Mouse (Mus musculus) limb, embryonic 13.5 days (tissue): ENCODE data around the gene Olfr541. TPM values are rescaled to one million over a fixed set of nuclear protein-coding genes. Genes with fewer than 3 reads are reported as not detected.

Source experiments
- ATAC-seq: fragments of 200-750 bp; cut with Nextera tagmentation; 2 replicates; pipeline ENCODE4 v1.8.0; 2017; ENCODE audit warnings: low read depth, moderate number of reproducible peaks, moderate TSS enrichment; ENCODE audit not compliant: low FRiP score
- H3K27ac ChIP-seq: fragments of 300-500 bp; sonication (generic); 2 replicates; pipeline ENCODE4 v1.5.1; 2015; ENCODE audit warnings: inconsistent platforms, mild to moderate bottlenecking, moderate library complexity
- H3K27me3 ChIP-seq: fragments of 300-500 bp; sonication (generic); 2 replicates; pipeline ENCODE4 v1.6.1; 2015; ENCODE audit warnings: mild to moderate bottlenecking, inconsistent platforms
- H3K36me3 ChIP-seq: fragments of 300-500 bp; sonication (generic); 2 replicates; pipeline ENCODE4 v1.6.1; 2015; ENCODE audit warnings: inconsistent platforms, mild to moderate bottlenecking, moderate library complexity
- H3K4me1 ChIP-seq: fragments of 300-500 bp; sonication (generic); 2 replicates; pipeline ENCODE4 v1.6.1; 2015; ENCODE audit warnings: inconsistent platforms
- H3K4me2 ChIP-seq: fragments of 300-500 bp; sonication (generic); replicated peaks from 2 replicates; pipeline ENCODE4 v1.6.1; 2015; ENCODE audit warnings: inconsistent platforms, mild to moderate bottlenecking, moderate library complexity
- H3K4me3 ChIP-seq: fragments of 300-500 bp; sonication (generic); 2 replicates; pipeline ENCODE4 v1.5.1; 2015; ENCODE audit warnings: moderate library complexity, mild to moderate bottlenecking, inconsistent platforms
- H3K9ac ChIP-seq: fragments of 300-500 bp; sonication (generic); 2 replicates; pipeline ENCODE4 v1.6.1; 2015; ENCODE audit warnings: mild to moderate bottlenecking, inconsistent platforms
- H3K9me3 ChIP-seq: fragments of 300-500 bp; sonication (generic); 2 replicates; pipeline ENCODE4 v1.6.1; 2016; ENCODE audit warnings: inconsistent platforms
- WGBS: fragments of 180-500 bp; shearing (Covaris S2); methylation state at CpG from one replicate; pipeline ENCODE4 v1.1.7; 2015; 5-methylcytosine and 5-hydroxymethylcytosine counted together
- polyA plus RNA-seq: library from polyadenylated mRNA; unstranded; fragments of >200 nt; fragmentation: Nextera tagmentation; extraction: Ambion mirVana; gene quantifications from 2 replicates; pipeline ENCODE4 v1.2.1, GENCODE M21; 2015

Olfr541 gene
- polyA plus RNA-seq, 1 experiment from 2014 or later, result not detected

DNA sequence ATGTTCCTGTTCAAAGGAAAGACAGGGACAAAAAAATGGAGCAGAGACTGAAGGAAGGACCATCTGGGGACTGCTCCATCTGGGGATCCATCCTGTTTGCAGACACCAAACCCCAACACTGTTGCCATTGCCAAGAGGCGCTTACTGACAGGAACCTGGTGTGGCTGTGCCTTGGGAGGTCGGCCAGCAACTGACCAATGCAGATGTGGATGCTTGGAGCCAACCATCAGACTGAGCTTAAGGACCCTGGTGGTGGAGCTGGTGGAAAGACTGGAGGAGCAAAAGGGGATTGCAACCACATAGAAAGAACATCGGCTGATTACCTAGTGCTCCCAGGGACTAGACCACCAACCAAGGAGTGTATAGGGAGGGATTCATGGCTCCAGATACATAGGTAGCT, 50.3 kb downstream of the Olfr541 start:
- Histone ChIP-seq H3K9me3 (no peaks in the 10 kb centered on the region), H3K4me1 (no peaks in the 10 kb centered on the region), H3K36me3 (no peaks in the 10 kb centered on the region), H3K27me3 (no peaks in the 10 kb centered on the region), H3K4me2 (no peak overlapping the region), H3K4me3 (no peak overlapping the region), H3K9ac (no peak overlapping the region), H3K27ac (no peak overlapping the region)
- no peak for ATAC-seq
- 82% methylated on average over 3 of the region's 3 CpGs for WGBS

DNA sequence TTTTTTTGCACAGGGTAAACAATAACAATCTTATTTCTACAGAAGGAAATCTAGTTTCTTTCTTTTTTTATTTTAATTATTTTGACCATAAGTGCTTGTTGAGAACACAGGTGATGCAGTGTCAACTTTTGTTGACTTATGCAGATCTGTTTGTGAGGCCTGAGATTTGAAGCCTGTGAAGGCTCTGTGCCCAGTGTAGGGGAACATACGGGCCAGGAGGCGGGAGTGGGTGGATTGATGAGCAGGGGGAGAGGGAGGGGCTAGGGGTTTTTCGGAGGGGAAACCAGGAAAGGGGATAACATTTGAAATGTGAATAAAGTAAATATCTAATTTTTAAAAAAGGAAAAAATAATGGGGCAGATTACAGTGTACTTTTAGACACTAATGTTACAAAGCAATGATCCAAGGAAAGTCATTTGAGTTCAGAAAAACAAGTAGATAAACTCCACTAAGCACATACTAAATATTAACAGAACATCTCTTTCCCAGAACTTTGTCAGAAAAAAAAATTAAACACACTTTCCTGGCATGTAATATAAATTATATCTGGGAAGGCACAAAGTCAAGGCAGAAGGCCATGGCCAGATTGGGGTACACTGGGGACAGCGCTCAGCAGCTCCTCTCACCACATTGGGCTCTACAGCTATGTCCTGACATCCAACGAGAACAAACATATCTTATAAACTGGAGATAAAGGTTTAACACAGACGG, 51.2 kb downstream of the Olfr541 start:
- Histone ChIP-seq H3K9me3 (no peaks in the 10 kb centered on the region), H3K9ac (no peak overlapping the region), H3K36me3 (no peaks in the 10 kb centered on the region), H3K27me3 (no peaks in the 10 kb centered on the region), H3K4me1 (no peaks in the 10 kb centered on the region), H3K27ac (no peak overlapping the region), H3K4me2 (no peak overlapping the region), H3K4me3 (no peak overlapping the region)
- no peak for ATAC-seq
- WGBS, result 75% methylated on average over 6 of the region's 6 CpGs

DNA sequence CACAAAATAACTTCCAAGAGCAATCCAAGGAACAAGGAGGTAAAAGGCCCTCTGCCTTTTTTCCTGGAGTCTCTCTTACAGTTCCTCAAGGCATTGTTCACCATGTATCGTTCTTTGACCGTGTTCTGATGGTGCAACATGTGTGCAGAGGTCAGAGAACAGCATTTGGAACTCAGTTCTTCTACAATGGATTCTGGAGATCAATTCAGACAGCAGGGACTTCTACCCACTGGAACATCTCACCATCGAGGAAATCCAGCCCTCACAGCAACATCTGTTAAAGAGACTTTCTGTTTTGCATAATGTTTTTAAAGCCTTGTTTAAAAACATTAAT, 51.7 kb downstream of the Olfr541 start:
- Histone ChIP-seq H3K9ac (no peak overlapping the region), H3K4me2 (no peak overlapping the region), H3K4me3 (no peak overlapping the region), H3K27me3 (no peaks in the 10 kb centered on the region), H3K36me3 (no peaks in the 10 kb centered on the region), H3K4me1 (no peaks in the 10 kb centered on the region), H3K27ac (no peak overlapping the region), H3K9me3 (0 out of 2 replicates have a peak, but pooled peaks cover 3% of the 10 kb centered on the region)
- WGBS, result 88% methylated on average over 3 of the region's 3 CpGs
- no peak for ATAC-seq

DNA sequence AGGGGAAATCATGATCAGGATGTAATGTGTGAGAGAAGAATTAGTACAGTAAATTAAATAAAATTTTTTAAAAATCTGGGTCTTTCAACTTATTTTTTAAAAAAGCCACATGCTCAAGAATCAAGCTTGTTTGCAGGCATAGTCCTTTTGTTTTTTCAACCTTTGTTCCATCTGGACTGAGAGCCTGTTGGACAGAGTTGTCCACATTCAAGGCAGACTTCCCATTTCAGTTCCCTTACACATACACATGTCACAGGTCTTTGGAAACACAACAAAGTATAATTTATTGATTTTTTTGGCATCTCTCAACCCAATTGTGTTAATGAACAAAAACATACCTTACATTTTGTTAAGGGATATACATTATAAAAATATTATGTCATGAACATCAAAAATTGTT, 57.5 kb downstream of the Olfr541 start:
- ATAC-seq, result no peak
- Histone ChIP-seq H3K4me2 (no peak overlapping the region), H3K4me3 (no peak overlapping the region), H3K9ac (no peak overlapping the region), H3K9me3 (0 out of 2 replicates have a peak, but pooled peaks cover 3% of the 10 kb centered on the region), H3K4me1 (no peaks in the 10 kb centered on the region), H3K27ac (no peak overlapping the region), H3K27me3 (no peaks in the 10 kb centered on the region), H3K36me3 (no peaks in the 10 kb centered on the region)

Other genes starting within 250 kb of the Olfr541 start
- not detected in 2 replicates for gene Olfr533, start 233.9 kb upstream of the Olfr541 start, polyA plus RNA-seq
- not detected in 2 replicates for gene Olfr535, start 213.1 kb upstream of the Olfr541 start, polyA plus RNA-seq
- not detected in 2 replicates for gene Olfr536, start 189.9 kb upstream of the Olfr541 start, polyA plus RNA-seq
- not detected in 2 replicates for gene Olfr538, start 129.4 kb upstream of the Olfr541 start, polyA plus RNA-seq
- 0.03 TPM in 1 of 2 replicates, not detected in the other for gene Olfr46, start 96.0 kb upstream of the Olfr541 start, polyA plus RNA-seq
- gene Olfr61, start 68.3 kb upstream of the Olfr541 start, polyA plus RNA-seq, result not detected in 2 replicates
- gene Olfr53, start 50.8 kb upstream of the Olfr541 start, polyA plus RNA-seq, result not detected in 2 replicates
- gene Olfr539, start 37.3 kb upstream of the Olfr541 start, polyA plus RNA-seq, result 0.03 TPM in 2 replicates
- gene Olfr45, start 15.3 kb upstream of the Olfr541 start, polyA plus RNA-seq, result 0.04 and 0.13 TPM in 2 replicates
- not detected in 2 replicates for gene Cyp2e1, start 66.5 kb downstream of the Olfr541 start, polyA plus RNA-seq
- gene Syce1, start 90.6 kb downstream of the Olfr541 start, polyA plus RNA-seq, result 0.67 and 1.1 TPM in 2 replicates
- gene Zfp941, start 124.9 kb downstream of the Olfr541 start, polyA plus RNA-seq, result 2.7 and 3.0 TPM in 2 replicates
- gene Urah, start 137.8 kb downstream of the Olfr541 start, polyA plus RNA-seq, result 1.0 and 1.4 TPM in 2 replicates
- not detected in 2 replicates for gene Scgb1c1, start 148.3 kb downstream of the Olfr541 start, polyA plus RNA-seq
- not detected in 2 replicates for gene Odf3, start 150.5 kb downstream of the Olfr541 start, polyA plus RNA-seq
- gene Gm45785, start 159.1 kb downstream of the Olfr541 start, polyA plus RNA-seq, result not detected in 2 replicates
- gene Ric8a, start 159.7 kb downstream of the Olfr541 start, polyA plus RNA-seq, result 65.2 and 73.1 TPM in 2 replicates
- 59.2 and 63.6 TPM in 2 replicates for gene Bet1l, start 160.3 kb downstream of the Olfr541 start, polyA plus RNA-seq
- 251 and 252 TPM in 2 replicates for gene Psmd13, start 184.7 kb downstream of the Olfr541 start, polyA plus RNA-seq
- gene Sirt3, start 185.0 kb downstream of the Olfr541 start, polyA plus RNA-seq, result 29.6 and 30.1 TPM in 2 replicates
- gene Cox8b, start 203.2 kb downstream of the Olfr541 start, polyA plus RNA-seq, result 9.3 and 10.0 TPM in 2 replicates
- gene Nlrp6, start 223.6 kb downstream of the Olfr541 start, polyA plus RNA-seq, result 0.05 and 0.06 TPM in 2 replicates
- gene Pgghg, start 244.1 kb downstream of the Olfr541 start, polyA plus RNA-seq, result 25.9 and 28.0 TPM in 2 replicates